Mouse (Mus musculus) liver, postnatal 0 days (tissue): ENCODE data around the gene Greb1. TPM values are rescaled to one million over a fixed set of nuclear protein-coding genes. Genes with fewer than 3 reads are reported as not detected.

Experiments used
- ATAC-seq: fragments of 200-750 bp; cut with Nextera tagmentation; 2 replicates; pipeline ENCODE4 v1.8.0; 2017; ENCODE audit warnings: mild to moderate bottlenecking, moderate library complexity
- DNase-seq: peaks from one replicate; pipeline ENCODE4 v3.0.0-alpha.2; 2016
- H3K27ac ChIP-seq: fragments of 300-500 bp; sonication (generic); 2 replicates; pipeline ENCODE4 v1.5.1; 2014; ENCODE audit warnings: antibody characterized with exemption, moderate library complexity, mild to moderate bottlenecking, low read depth
- H3K27me3 ChIP-seq: fragments of 300-500 bp; sonication (generic); 2 replicates; pipeline ENCODE4 v1.6.1; 2014; ENCODE audit warnings: low read length, control low read depth, mixed read lengths; ENCODE audit not compliant: insufficient read depth
- H3K36me3 ChIP-seq: fragments of 300-500 bp; sonication (generic); replicated peaks from 2 replicates; pipeline ENCODE4 v1.6.1; 2014; ENCODE audit warnings: mild to moderate bottlenecking, control low read depth, low read length, moderate library complexity, mixed read lengths; ENCODE audit not compliant: insufficient read depth
- H3K4me1 ChIP-seq: fragments of 300-500 bp; sonication (generic); 2 replicates; pipeline ENCODE4 v1.6.1; 2014; ENCODE audit warnings: antibody characterized with exemption, mild to moderate bottlenecking, control low read depth; ENCODE audit not compliant: insufficient read depth
- H3K4me2 ChIP-seq: fragments of 300-500 bp; sonication (generic); 2 replicates; pipeline ENCODE4 v1.6.1; 2014; ENCODE audit warnings: low read depth, mild to moderate bottlenecking, low read length, moderate library complexity, mixed read lengths
- H3K4me3 ChIP-seq: fragments of 300-500 bp; sonication (generic); 2 replicates; pipeline ENCODE4 v1.5.1; 2014; ENCODE audit warnings: low read depth, low read length
- H3K9ac ChIP-seq: fragments of 300-500 bp; sonication (generic); replicated peaks from 2 replicates; pipeline ENCODE4 v1.6.1; 2014; ENCODE audit warnings: mild to moderate bottlenecking, moderate library complexity
- H3K9me3 ChIP-seq: fragments of 300-500 bp; sonication (generic); 2 replicates; pipeline ENCODE4 v1.6.1; 2016; ENCODE audit warnings: mild to moderate bottlenecking, control low read depth, low read length, mixed read lengths
- CTCF ChIP-seq: sonication (generic); IDR thresholded peaks from 2 replicates; pipeline ENCODE4 v1.5.1; 2016; ENCODE audit warnings: antibody characterized with exemption, low read depth
- EP300 ChIP-seq: IDR thresholded peaks from 2 replicates; pipeline ENCODE4 v1.6.1; 2016; ENCODE audit warnings: antibody characterized with exemption, low read depth, mild to moderate bottlenecking
- WGBS: fragments of 180-500 bp; shearing (Covaris S2); extraction: QIAGEN DNeasy Blood & Tissue Kit; methylation state at CpG from one replicate; pipeline ENCODE4 v1.1.7; 2014; ENCODE audit not compliant: insufficient replicate concordance; 5-methylcytosine and 5-hydroxymethylcytosine counted together
- microRNA-seq: library from miRNA; unstranded; fragments of <30 nt; microRNA quantifications from one replicate; pipeline ENCODE4, GENCODE M21; 2016
- polyA plus RNA-seq: library from polyadenylated mRNA; unstranded; fragments of >200 nt; fragmentation: Nextera tagmentation; extraction: Ambion mirVana; gene quantifications from 2 replicates; pipeline ENCODE4 v1.2.1, GENCODE M21; 2015

The Greb1 gene
- polyA plus RNA-seq, 1 experiment from 2014 or later: 0.12 TPM

GRCm38 (mm10) chr12:16631423-16631822, 169.3 kb downstream of the Greb1 start:
- no peak for DNase-seq
- H3K36me3 ChIP-seq: no peaks in the 10 kb centered on the region
- no peaks in the 10 kb centered on the region for H3K27me3 ChIP-seq
- TF ChIP-seq EP300 (no peak), CTCF (no peak)
- peaks cover 3% of the 10 kb centered on the region; the same call in 1 of the 2 replicates for H3K4me1 ChIP-seq
- H3K27ac ChIP-seq: peak overlapping the region; percentile 83
- H3K9me3 ChIP-seq: no peaks in the 10 kb centered on the region
- 35% methylated on average over 2 of the region's 2 CpGs for WGBS
- H3K4me3 ChIP-seq: no peak overlapping the region
- no peak for ATAC-seq
- H3K9ac ChIP-seq: no peak overlapping the region
- no peak overlapping the region for H3K4me2 ChIP-seq

GRCm38 (mm10) chr12:16630866-16631185, 169.9 kb downstream of the Greb1 start:
- TF ChIP-seq CTCF (no peak), EP300 (no peak)
- no peaks in the 10 kb centered on the region for H3K9me3 ChIP-seq
- no peaks in the 10 kb centered on the region for H3K27me3 ChIP-seq
- H3K36me3 ChIP-seq: no peaks in the 10 kb centered on the region
- H3K4me3 ChIP-seq: no peak overlapping the region
- no peak for DNase-seq
- ATAC-seq: no peak
- WGBS: 79% methylated on average over 1 of the region's 1 CpGs
- peak overlapping the region; percentile 83 for H3K27ac ChIP-seq
- no peak overlapping the region for H3K9ac ChIP-seq
- H3K4me2 ChIP-seq: no peak overlapping the region
- peaks cover 3% of the 10 kb centered on the region; the same call in 1 of the 2 replicates for H3K4me1 ChIP-seq

- 32% methylated on average over 7 of the region's 7 CpGs for WGBS
- H3K27me3 ChIP-seq: no peaks in the 10 kb centered on the region
- DNase-seq (peak; percentile 73), ATAC-seq (peak; percentile 80)
- H3K9ac ChIP-seq: no peak overlapping the region
- no peak overlapping the region for H3K4me3 ChIP-seq
- no peaks in the 10 kb centered on the region for H3K9me3 ChIP-seq
- no peak overlapping the region for H3K4me2 ChIP-seq
- H3K36me3 ChIP-seq: no peaks in the 10 kb centered on the region
- peaks cover 3% of the 10 kb centered on the region; the same call in 1 of the 2 replicates for H3K4me1 ChIP-seq
- peak overlapping the region; percentile 83 for H3K27ac ChIP-seq
- TF ChIP-seq CTCF: no peak
- TF ChIP-seq EP300: peak; percentile 84
Measured at GRCm38 (mm10) chr12:16630152-16630865, 170.4 kb downstream of the Greb1 start.

Small RNA genes lying within 50 kb of the gene (microRNA-seq; reads per million reads assigned to microRNA genes)
- not detected for gene Gm44305

Other genes starting within 250 kb of the Greb1 start
- 4.6 and 14.3 TPM in 2 replicates for gene Lpin1, start 189.9 kb downstream of the Greb1 start, polyA plus RNA-seq
- not detected in 2 replicates for gene Ntsr2, start 147.5 kb downstream of the Greb1 start, polyA plus RNA-seq
- gene E2f6, start 10.1 kb upstream of the Greb1 start, polyA plus RNA-seq: 9.0 and 9.2 TPM in 2 replicates
- 5.3 TPM in 2 replicates for gene Rock2, start 94.0 kb upstream of the Greb1 start, polyA plus RNA-seq
- gene Pqlc3, start 199.5 kb upstream of the Greb1 start, polyA plus RNA-seq: 6.5 and 6.7 TPM in 2 replicates
- gene 2410004P03Rik, start 210.8 kb upstream of the Greb1 start, polyA plus RNA-seq: 0.06 TPM in 1 of 2 replicates, not detected in the other